1 mouse cellular context compared by ENCODE assay signal in genomic region chr1:181860659-181861058, GRCm38 (mm10).
TF ChIP-seq lines count a peak whose summit lies in the region.

No protein-coding gene starts in this region.

TF ChIP-seq in MEL, 35 proteins besides CTCF, POLR2A, EP300 and RAD21 (continued from another document):
- no peak for TF ChIP-seq MAFK (IDR thresholded peaks at IDR 0.05; ENCODE audit: borderline replicate concordance, low read depth, low read length)
- peak; percentile 91 for TF ChIP-seq MAX (IDR thresholded peaks at IDR 0.05; ENCODE audit: low read length)
- TF ChIP-seq MXI1 (IDR thresholded peaks at IDR 0.05; ENCODE audit: low read depth, low read length): peak; percentile 73; the same call in 1 of the 2 replicates
- no peak for TF ChIP-seq ZC3H11A (IDR thresholded peaks at IDR 0.05; ENCODE audit: low read depth, low read length)
- TF ChIP-seq POLR2AphosphoS2 (IDR thresholded peaks at IDR 0.05; ENCODE audit: low read length): no peak
- TF ChIP-seq USF1 (IDR thresholded peaks at IDR 0.05; ENCODE audit: low read depth, low read length): no peak
- no peak for TF ChIP-seq UBTF (IDR thresholded peaks at IDR 0.05; ENCODE audit: borderline replicate concordance, insufficient read depth, low read depth, low read length)
- TF ChIP-seq ZNF384 (IDR thresholded peaks at IDR 0.05; ENCODE audit: low read depth, low read length): no peak
- no peak for TF ChIP-seq JUND (IDR thresholded peaks at IDR 0.05; ENCODE audit: low read depth, low read length)
